Comparison of ENCODE assay signal across 8 mouse cellular contexts in genomic region chr1:138617279-138618011, GRCm38 (mm10). TPM values are rescaled to one million over a fixed set of nuclear protein-coding genes. Genes with fewer than 3 reads are reported as not detected.
DNase-seq lines count a peak whose midpoint lies in the region; ATAC-seq and TF ChIP-seq lines count a peak whose summit lies in the region.

No protein-coding gene starts in this region.

- H3K27me3 ChIP-seq in heart, postnatal 0 days (ENCODE audit: control insufficient read depth, insufficient read depth, low read length), result no peaks in the 10 kb centered on the region
- no peaks in the 10 kb centered on the region for H3K27me3 ChIP-seq in liver, embryonic 13.5 days

- no peaks in the 10 kb centered on the region for H3K9me3 ChIP-seq in heart, postnatal 0 days (replicated peaks; ENCODE audit: control insufficient read depth, low read length)
- H3K9me3 ChIP-seq in liver, embryonic 13.5 days (replicated peaks), result no peaks in the 10 kb centered on the region

- H3K27ac ChIP-seq in heart, postnatal 0 days (ENCODE audit: low read depth), result peak overlapping the region; percentile 99
- H3K27ac ChIP-seq in liver, embryonic 13.5 days, result peak overlapping the region; percentile 95

- no peaks in the 10 kb centered on the region for H3K36me3 ChIP-seq in heart, postnatal 0 days (replicated peaks; ENCODE audit: control insufficient read depth, insufficient read depth, low read length)
- no peaks in the 10 kb centered on the region for H3K36me3 ChIP-seq in liver, embryonic 13.5 days

- peak; percentile 24 for DNase-seq in kidney, adult 9 months
- DNase-seq in kidney, adult 8-10 months, result no peak
- peak; percentile 19 for DNase-seq in brain, adult 2 months (ENCODE audit: low read depth, low spot score)
- peak; percentile 63 for DNase-seq in heart, postnatal 0 days (ENCODE audit: low spot score)
- no peak for DNase-seq in liver, embryonic 13.5 days
- DNase-seq in thymus, postnatal 10 days (ENCODE audit: low spot score in 2 of 2), result no peak
- DNase-seq in layer of hippocampus, adult 18-20 months (ENCODE audit: low spot score in 2 of 2), result no peak

- WGBS in heart, postnatal 0 days, result 5% methylated on average over 17 of the region's 17 CpGs
- whole genome bisulfite sequencing in liver, embryonic 13.5 days (ENCODE audit: insufficient replicate concordance), result 23% methylated on average over 17 of the region's 17 CpGs

- TF ChIP-seq EP300 in heart, postnatal 0 days (IDR thresholded peaks at IDR 0.05; ENCODE audit: low read depth), result no peak

- peak overlapping the region; percentile 88 for H3K4me2 ChIP-seq in heart, postnatal 0 days (ENCODE audit: low read depth, low read length)
- H3K4me2 ChIP-seq in liver, embryonic 13.5 days, result peak overlapping the region; percentile 96

- peak overlapping the region; percentile 97 for H3K4me3 ChIP-seq in heart, postnatal 0 days (ENCODE audit: low read depth, low read length)
- H3K4me3 ChIP-seq in liver, embryonic 13.5 days (replicated peaks), result peak overlapping the region; percentile 92

- H3K4me1 ChIP-seq in heart, postnatal 0 days (ENCODE audit: control insufficient read depth, insufficient read depth), result peaks cover 24% of the 10 kb centered on the region; the same call in 1 of the 2 replicates
- H3K4me1 ChIP-seq in liver, embryonic 13.5 days (replicated peaks), result peaks cover 34% of the 10 kb centered on the region

- TF ChIP-seq CTCF in heart, postnatal 0 days (IDR thresholded peaks at IDR 0.05; ENCODE audit: low read depth), result no peak

- ATAC-seq in heart, postnatal 0 days (ENCODE audit: insufficient read depth, low read depth), result no peak
- ATAC-seq in liver, embryonic 13.5 days (ENCODE audit: low read depth), result no peak
- no peak for ATAC-seq in megakaryocyte progenitor cell, adult 5-6 weeks (replicated peaks; ENCODE audit: poor library complexity)

- peak overlapping the region; percentile 43 for H3K9ac ChIP-seq in heart, postnatal 0 days (replicated peaks; ENCODE audit: low read depth, low read length)
- H3K9ac ChIP-seq in liver, embryonic 13.5 days, result peak overlapping the region; percentile 95

RNA-seq across cellular contexts. Expression of gene Nek7, which starts 2.5 kb away (rescaled TPM):
- total RNA-seq in heart, postnatal 0 days (2014; rRNA removed; ENCODE audit: low replicate concordance), result 44.6 TPM in 2 replicates
- polyA plus RNA-seq in heart, postnatal 0 days (2015; fragmentation: Nextera tagmentation; extraction: Ambion mirVana), result 43.8 and 44.8 TPM in 2 replicates
- polyA plus RNA-seq in liver, embryonic 13.5 days (2015; fragmentation: Nextera tagmentation; extraction: Ambion mirVana), result 16.5 and 21.1 TPM in 2 replicates
- total RNA-seq in megakaryocyte progenitor cell, adult 5-6 weeks (2015), result 30.2 and 34.6 TPM in 2 replicates
- 25.8 and 26.6 TPM in 2 replicates for total RNA-seq in megakaryocyte progenitor cell, adult 5-6 weeks (2017)
- 10 to 100 TPM; 35.9 to 39.7 TPM for total RNA-seq in layer of hippocampus, adult 18-20 months (2021)

Comparison
In these comparisons a context has a peak if more than half of its experiments do, and no peak if none do; other contexts are left out.
1. DNase-seq: peak in kidney, adult 9 months (single experiment), brain, adult 2 months (single experiment) and heart, postnatal 0 days (single experiment); none in kidney, adult 8-10 months (0 of 2), liver, embryonic 13.5 days (single experiment), thymus, postnatal 10 days (0 of 2) and layer of hippocampus, adult 18-20 months (0 of 2).